Mouse (Mus musculus) heart, embryonic 10.5 days (tissue): ENCODE measurements around the gene Fshr. TPM values are rescaled to one million over a fixed set of nuclear protein-coding genes. Genes with fewer than 3 reads are reported as not detected.

Experiments used
- DNase-seq: peaks from one replicate; pipeline ENCODE4 v3.0.0-alpha.2; 2017; ENCODE audit warnings: low spot score
- H3K27ac ChIP-seq: fragments of 300-500 bp; sonication (generic); 2 replicates; pipeline ENCODE4 v1.5.1; 2016; ENCODE audit warnings: mild to moderate bottlenecking
- H3K27me3 ChIP-seq: fragments of 300-500 bp; sonication (generic); 2 replicates; pipeline ENCODE4 v1.6.1; 2016; ENCODE audit warnings: mild to moderate bottlenecking; ENCODE audit not compliant: poor library complexity, insufficient read depth, severe bottlenecking
- H3K36me3 ChIP-seq: fragments of 300-500 bp; sonication (generic); 2 replicates; pipeline ENCODE4 v1.6.1; 2016; ENCODE audit warnings: mild to moderate bottlenecking, moderate library complexity
- H3K4me1 ChIP-seq: fragments of 300-500 bp; sonication (generic); 2 replicates; pipeline ENCODE4 v1.6.1; 2016; ENCODE audit warnings: mild to moderate bottlenecking
- H3K4me3 ChIP-seq: fragments of 300-500 bp; sonication (generic); 2 replicates; pipeline ENCODE4 v1.5.1; 2016; ENCODE audit warnings: mild to moderate bottlenecking, moderate library complexity
- H3K9me3 ChIP-seq: fragments of 300-500 bp; sonication (generic); 2 replicates; pipeline ENCODE4 v1.6.1; 2016; ENCODE audit warnings: mild to moderate bottlenecking, moderate library complexity
- WGBS: fragments of 180-500 bp; shearing (Covaris S2); methylation state at CpG from one replicate; pipeline ENCODE4 v1.1.7; 2016; 5-methylcytosine and 5-hydroxymethylcytosine counted together
- polyA plus RNA-seq: library from polyadenylated mRNA; unstranded; fragments of >200 nt; fragmentation: Nextera tagmentation; extraction: Ambion mirVana; gene quantifications from 2 replicates; pipeline ENCODE4 v1.2.1, GENCODE M21; 2016

The Fshr gene
- polyA plus RNA-seq, 1 experiment from 2014 or later: not detected

DNA sequence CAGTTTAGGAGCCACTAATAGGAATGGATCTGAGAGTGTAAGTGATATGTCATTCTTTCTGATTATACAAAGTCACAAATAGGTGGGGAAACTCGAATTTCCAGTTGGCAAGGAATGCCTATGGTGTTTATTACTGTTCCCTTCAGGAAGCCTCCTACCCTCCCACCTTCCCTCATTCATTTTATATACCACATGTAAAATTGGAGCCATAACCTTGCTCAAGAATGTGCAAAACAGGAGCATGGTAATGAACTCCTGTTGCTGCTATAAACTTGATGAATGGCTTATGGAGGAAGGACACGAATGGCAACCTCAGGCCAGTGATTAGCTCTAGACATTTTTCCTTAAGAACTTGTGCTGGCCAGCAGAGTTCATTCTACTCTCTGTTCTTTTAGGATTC lies 117.6 kb downstream of the Fshr start:
- Histone ChIP-seq H3K27ac (no peak overlapping the region), H3K36me3 (no peaks in the 10 kb centered on the region), H3K4me3 (no peak overlapping the region), H3K27me3 (no peaks in the 10 kb centered on the region), H3K4me1 (no peaks in the 10 kb centered on the region), H3K9me3 (no peaks in the 10 kb centered on the region)
- no peak for DNase-seq
- 63% methylated on average over 2 of the region's 2 CpGs for WGBS

DNA sequence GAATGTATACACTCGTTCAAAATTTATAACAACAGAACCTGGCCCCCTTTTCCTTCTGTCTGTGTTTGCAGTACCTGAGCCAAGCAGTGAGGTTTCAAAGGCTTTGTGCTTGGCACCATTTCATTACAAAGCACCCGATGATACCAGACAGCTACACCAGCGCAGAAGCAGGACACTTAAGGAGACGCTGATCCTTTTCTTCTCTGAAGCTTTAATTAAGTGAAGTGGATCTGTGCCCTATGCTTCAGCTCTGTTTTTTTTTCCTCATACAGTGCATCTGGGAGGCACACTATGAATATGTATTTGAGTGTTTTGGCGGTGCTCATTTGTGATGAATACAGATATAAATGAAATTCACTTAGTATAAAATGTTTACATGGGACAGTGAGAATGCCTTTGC lies 120.8 kb downstream of the Fshr start:
- Histone ChIP-seq H3K36me3 (no peaks in the 10 kb centered on the region), H3K27me3 (no peaks in the 10 kb centered on the region), H3K27ac (no peak overlapping the region), H3K4me3 (no peak overlapping the region), H3K4me1 (no peaks in the 10 kb centered on the region), H3K9me3 (no peaks in the 10 kb centered on the region)
- WGBS: 77% methylated on average over 5 of the region's 5 CpGs
- DNase-seq: no peak

DNA sequence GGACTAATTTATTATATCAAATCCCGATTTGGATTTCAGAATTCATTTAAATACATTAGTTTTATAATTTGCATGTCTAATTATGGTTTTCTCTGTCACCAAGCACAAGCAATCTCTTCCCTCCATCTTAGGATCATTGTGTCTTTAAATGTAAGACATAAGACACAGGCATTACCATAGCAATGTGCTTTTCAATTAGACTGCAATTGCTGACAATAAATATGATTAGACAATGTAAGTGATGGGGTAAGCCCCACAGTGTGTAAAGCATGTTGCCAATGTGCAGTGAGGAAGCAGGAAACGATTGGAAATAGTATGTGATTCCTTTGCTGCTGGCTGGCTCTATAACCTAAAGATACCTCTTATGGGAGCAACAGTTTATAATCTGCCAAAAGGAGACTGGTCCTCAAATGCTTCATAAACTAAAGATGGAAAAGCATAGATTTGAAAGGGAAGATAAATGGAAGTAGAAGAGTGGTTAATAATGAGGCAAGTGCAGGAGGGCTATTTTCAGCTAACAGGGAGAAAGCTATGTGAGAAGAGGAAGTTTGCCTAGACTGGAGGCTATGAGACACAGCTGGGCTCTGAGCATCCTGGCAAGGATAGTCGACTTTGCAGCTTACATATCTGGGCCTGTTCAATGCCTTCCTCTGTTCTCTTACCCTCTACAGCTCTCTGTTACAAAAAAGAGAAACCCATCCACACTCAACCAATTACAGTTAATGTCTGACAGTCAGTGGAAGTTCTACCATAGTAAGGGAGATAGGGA lies 136.0 kb downstream of the Fshr start:
- Histone ChIP-seq H3K4me1 (no peaks in the 10 kb centered on the region), H3K36me3 (no peaks in the 10 kb centered on the region), H3K9me3 (no peaks in the 10 kb centered on the region), H3K27me3 (no peaks in the 10 kb centered on the region), H3K4me3 (no peak overlapping the region), H3K27ac (no peak overlapping the region)
- WGBS: 64% methylated on average over 3 of the region's 3 CpGs
- DNase-seq: no peak

DNA sequence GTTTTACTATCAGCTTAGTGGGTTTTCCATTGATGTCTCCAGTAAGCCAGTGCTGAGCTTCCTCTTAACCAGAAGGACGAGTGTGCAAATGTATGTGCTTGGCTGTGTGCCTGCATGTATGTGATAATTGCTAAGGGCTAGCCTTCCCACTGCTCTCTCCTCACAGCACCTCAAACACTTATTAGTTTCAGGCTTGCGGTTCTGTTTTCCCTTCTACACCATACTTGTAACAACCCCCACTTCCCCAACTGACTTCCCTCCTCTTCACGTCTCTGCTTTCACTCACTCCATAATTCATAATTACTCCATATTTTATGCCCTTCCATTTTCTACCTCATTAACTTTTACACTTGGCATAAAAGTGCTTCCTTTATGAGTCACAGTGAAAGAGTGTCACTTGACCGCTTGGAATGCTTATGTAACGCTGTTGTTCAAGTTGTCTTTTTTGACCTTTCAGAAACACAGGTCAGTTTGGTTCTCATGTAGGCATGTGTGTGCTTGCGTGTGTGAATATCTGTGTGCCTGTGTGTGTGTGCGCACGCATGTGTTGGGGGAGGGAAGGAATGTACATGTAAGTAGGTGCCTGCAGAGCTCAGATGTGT lies 138.0 kb downstream of the Fshr start:
- Histone ChIP-seq H3K4me1 (no peaks in the 10 kb centered on the region), H3K27me3 (no peaks in the 10 kb centered on the region), H3K36me3 (no peaks in the 10 kb centered on the region), H3K27ac (no peak overlapping the region), H3K9me3 (no peaks in the 10 kb centered on the region), H3K4me3 (no peak overlapping the region)
- DNase-seq: no peak
- 87% methylated on average over 8 of the region's 8 CpGs for WGBS

DNA sequence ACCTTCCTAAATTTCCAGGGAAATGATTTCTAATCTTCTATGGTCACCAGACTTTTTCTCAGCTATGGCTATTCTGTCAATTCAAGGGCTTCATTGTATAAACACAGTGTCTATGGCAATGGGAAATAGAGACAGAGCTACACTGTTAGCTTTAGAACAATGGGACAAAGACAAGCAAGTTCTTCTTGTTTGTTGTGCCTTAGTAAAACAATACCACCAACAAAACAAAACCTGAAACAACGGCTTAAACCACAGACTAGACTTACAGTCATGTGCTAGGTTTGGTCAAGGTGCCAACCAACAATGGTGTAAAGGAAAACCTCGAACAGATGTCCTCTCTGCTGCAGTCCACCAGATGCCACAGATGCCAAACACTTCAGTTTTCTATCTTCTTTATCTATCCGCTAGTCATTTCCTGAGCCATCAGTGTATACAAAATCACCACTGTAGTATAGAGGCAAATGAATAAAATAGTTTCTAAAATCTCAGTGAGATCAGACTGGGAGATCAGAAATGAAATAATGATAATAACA lies 149.4 kb downstream of the Fshr start:
- H3K4me3 ChIP-seq: no peak overlapping the region
- H3K27ac ChIP-seq: no peak overlapping the region
- H3K27me3 ChIP-seq: no peaks in the 10 kb centered on the region
- no peaks in the 10 kb centered on the region for H3K36me3 ChIP-seq
- no peak for DNase-seq
- WGBS: 68% methylated on average over 3 of the region's 3 CpGs
- H3K4me1 ChIP-seq: no peaks in the 10 kb centered on the region
- no peaks in the 10 kb centered on the region for H3K9me3 ChIP-seq

DNA sequence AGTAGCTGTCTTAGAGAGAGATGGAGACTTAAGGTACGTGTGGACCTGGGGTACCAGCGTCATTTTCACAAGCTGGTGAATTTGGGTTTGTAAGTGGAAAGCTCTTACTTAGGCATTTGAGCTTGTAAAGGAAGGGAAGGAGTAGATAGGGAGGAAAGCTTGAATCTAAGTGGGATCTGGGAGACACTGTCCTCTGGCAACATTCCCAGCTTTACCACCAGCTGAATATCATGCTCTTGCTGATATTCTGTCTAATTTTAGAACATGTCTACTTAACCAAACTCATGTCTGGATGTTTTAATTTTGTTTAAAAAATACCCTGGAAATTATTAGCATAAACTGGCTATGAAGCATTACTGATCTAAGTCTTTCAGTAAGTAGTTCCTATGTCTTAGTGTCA lies 151.4 kb downstream of the Fshr start:
- H3K27ac ChIP-seq: no peak overlapping the region
- no peaks in the 10 kb centered on the region for H3K36me3 ChIP-seq
- no peaks in the 10 kb centered on the region for H3K27me3 ChIP-seq
- DNase-seq: no peak
- no peaks in the 10 kb centered on the region for H3K4me1 ChIP-seq
- 73% methylated on average over 2 of the region's 2 CpGs for WGBS
- no peaks in the 10 kb centered on the region for H3K9me3 ChIP-seq
- H3K4me3 ChIP-seq: no peak overlapping the region

DNA sequence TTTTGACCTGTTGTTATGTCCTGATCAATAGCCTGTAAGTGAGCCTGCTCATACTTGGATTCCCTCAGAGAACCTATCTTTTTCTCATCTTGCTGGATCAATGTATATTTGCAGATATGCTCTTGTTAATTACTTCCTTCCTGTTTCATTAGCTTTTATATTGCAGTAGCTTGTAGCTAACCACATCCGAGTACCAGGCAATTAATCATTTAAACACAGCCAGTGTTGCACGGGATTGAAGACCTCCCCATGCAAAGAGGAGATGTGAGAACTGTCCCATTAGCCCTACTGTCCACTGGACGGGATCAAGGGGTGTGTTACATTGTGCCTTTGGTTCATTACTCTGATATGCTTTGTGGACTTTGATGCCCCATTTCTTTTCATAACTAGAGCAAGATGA lies 154.5 kb downstream of the Fshr start:
- no peak overlapping the region for H3K4me3 ChIP-seq
- 69% methylated on average over 3 of the region's 3 CpGs for WGBS
- no peaks in the 10 kb centered on the region for H3K9me3 ChIP-seq
- no peaks in the 10 kb centered on the region for H3K36me3 ChIP-seq
- no peak overlapping the region for H3K27ac ChIP-seq
- H3K27me3 ChIP-seq: no peaks in the 10 kb centered on the region
- DNase-seq: no peak
- H3K4me1 ChIP-seq: no peaks in the 10 kb centered on the region

DNA sequence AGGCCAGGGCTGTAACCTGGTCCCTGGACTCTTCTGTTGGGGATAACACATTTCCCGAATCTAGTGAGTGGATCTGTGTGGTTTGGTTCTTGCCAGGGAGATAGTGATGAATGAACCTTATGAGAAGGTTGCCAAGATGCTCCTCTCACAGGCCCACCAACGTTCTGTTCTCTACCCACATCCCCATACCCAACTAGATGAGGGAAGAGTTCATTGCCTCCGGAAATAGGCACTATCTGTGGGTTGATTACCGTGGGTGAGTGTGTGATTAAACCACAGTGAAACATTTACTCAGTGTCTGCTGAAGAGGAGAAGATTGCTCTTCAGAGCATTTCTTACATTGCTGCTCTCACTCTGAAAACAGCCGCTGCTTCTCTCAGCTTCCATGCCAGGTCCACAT lies 163.8 kb downstream of the Fshr start:
- WGBS: 76% methylated on average over 5 of the region's 5 CpGs
- no peak for DNase-seq
- Histone ChIP-seq H3K9me3 (no peaks in the 10 kb centered on the region), H3K4me1 (no peaks in the 10 kb centered on the region), H3K4me3 (no peak overlapping the region), H3K27ac (no peak overlapping the region), H3K27me3 (no peaks in the 10 kb centered on the region), H3K36me3 (no peaks in the 10 kb centered on the region)

DNA sequence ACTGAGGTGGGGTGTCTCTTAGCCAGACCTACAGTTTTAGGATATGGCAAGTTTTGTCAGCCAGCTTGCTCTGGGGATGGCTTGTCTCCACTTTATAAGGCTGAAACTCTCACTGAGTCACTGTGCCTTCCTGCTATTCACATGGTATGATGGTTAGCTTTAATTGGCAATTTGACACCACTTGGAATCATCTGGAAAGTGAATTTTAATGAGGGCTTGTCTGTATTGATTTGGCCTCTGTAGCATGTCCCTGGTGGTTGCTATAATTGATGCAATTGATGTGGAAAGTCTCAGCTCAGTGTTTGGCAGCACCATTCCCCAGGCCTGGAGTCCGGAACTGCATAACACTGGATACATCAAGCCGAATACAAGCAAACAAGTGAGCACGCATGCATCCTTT lies 164.4 kb downstream of the Fshr start:
- H3K9me3 ChIP-seq: no peaks in the 10 kb centered on the region
- H3K36me3 ChIP-seq: no peaks in the 10 kb centered on the region
- 97% methylated on average over 3 of the region's 3 CpGs for WGBS
- H3K27ac ChIP-seq: no peak overlapping the region
- H3K4me3 ChIP-seq: no peak overlapping the region
- no peak for DNase-seq
- H3K27me3 ChIP-seq: no peaks in the 10 kb centered on the region
- no peaks in the 10 kb centered on the region for H3K4me1 ChIP-seq

DNA sequence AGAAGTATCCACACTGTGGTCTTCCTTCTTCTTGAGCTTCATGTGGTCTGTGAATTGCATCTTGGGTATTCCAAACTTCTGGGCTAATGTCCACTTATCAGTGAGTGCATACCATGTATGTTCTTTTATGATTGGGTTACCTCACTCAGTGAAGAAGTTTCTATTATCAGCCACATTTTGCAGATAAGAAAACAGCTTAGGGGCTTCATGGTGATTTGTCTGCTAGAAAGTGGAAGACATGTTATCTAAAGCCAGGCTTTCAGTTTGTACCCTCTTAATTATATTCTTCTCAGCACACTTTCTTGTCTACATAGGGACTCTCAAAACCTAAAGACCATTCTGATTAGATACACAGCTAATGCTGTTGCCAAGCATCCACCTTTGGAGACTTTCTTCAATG lies 165.8 kb downstream of the Fshr start:
- H3K4me3 ChIP-seq: no peak overlapping the region
- no peaks in the 10 kb centered on the region for H3K27me3 ChIP-seq
- no peak overlapping the region for H3K27ac ChIP-seq
- no peaks in the 10 kb centered on the region for H3K4me1 ChIP-seq
- no peak for DNase-seq
- H3K9me3 ChIP-seq: no peaks in the 10 kb centered on the region
- H3K36me3 ChIP-seq: no peaks in the 10 kb centered on the region

DNA sequence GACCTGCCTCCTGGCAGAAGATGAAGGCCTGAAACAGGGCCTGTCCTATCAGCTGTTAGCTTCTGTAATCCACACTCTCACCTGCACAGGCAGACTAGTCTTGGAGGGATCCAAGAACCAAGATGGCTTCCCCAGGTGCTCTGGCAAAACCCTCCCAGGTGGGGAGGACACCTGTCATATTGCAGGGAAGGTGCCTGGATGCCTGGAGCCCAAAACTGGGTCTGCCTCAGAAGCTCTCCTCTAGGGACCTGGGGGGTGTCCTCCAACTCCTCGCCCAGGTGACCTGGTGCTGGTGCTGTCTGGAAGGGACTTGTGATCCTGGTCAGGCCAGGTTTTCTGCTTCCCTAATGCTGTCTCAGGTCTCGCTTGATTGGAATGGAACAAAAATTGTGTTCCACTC lies 167.5 kb downstream of the Fshr start:
- no peak for DNase-seq
- Histone ChIP-seq H3K27ac (no peak overlapping the region), H3K36me3 (no peaks in the 10 kb centered on the region), H3K9me3 (no peaks in the 10 kb centered on the region), H3K4me3 (no peak overlapping the region), H3K27me3 (no peaks in the 10 kb centered on the region), H3K4me1 (no peaks in the 10 kb centered on the region)
- WGBS: 89% methylated on average over 2 of the region's 2 CpGs

DNA sequence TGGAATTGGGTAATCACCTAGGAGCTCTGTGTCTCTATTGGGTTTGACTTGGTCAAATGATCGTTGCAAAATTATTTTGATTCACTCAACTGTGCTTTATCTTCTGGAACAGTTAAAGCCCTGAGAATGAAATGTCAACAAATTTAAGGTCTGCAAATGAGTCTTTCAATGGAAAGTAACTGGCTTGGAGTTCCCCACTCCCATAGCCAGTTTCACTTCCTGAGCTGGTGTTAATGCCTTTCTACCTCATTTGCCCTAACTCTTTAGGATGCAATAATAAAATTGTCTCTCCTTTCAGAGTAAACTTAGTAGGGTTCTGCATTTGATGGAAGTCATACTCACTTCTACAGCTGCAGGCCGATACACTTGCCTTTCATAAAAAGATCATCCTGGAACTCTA lies 181.0 kb downstream of the Fshr start:
- no peak overlapping the region for H3K4me3 ChIP-seq
- DNase-seq: no peak
- H3K27me3 ChIP-seq: no peaks in the 10 kb centered on the region
- WGBS: 91% methylated on average over 2 of the region's 2 CpGs
- no peaks in the 10 kb centered on the region for H3K36me3 ChIP-seq
- no peaks in the 10 kb centered on the region for H3K9me3 ChIP-seq
- no peak overlapping the region for H3K27ac ChIP-seq
- H3K4me1 ChIP-seq: no peaks in the 10 kb centered on the region

DNA sequence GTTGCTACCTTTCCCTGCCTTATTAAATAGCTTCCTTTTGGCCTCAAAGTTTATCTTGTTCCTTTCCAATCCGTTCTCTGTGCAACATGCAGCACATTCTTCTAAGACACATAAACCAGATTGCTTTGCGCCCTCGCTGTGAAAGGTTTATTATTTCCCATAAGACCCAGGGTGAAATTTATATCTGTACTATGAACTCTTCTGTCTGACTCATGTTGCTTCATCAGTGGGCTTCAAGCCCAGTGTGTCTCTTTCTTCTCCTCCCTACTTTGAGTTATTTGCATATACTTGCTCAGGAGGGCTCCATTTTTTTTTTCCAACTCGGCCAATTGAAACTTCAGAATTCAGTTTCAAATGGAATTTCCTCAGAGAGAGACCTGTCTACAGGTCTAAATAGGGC lies 183.5 kb downstream of the Fshr start:
- 75% methylated on average over 4 of the region's 4 CpGs for WGBS
- H3K4me3 ChIP-seq: no peak overlapping the region
- H3K27ac ChIP-seq: no peak overlapping the region
- no peaks in the 10 kb centered on the region for H3K36me3 ChIP-seq
- H3K27me3 ChIP-seq: no peaks in the 10 kb centered on the region
- no peaks in the 10 kb centered on the region for H3K4me1 ChIP-seq
- no peak for DNase-seq
- H3K9me3 ChIP-seq: no peaks in the 10 kb centered on the region

DNA sequence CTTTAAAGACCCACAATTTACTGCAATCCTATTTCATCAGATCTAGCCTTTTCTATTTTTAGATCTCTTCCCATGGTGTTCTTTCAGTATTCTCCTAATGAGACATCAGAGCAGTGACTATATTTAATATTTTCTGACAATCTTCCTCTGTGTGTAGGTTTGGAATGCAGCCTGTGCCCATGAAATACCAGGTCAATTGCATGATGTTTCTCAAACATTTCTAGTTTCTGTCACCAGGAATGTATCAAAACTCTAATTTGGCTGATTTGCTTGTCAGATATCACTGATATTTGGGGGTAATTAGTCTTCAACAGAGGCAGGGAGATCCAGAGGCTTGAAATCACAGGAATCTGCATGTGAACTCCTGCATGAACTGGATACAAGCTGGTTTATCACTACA lies 186.8 kb downstream of the Fshr start:
- no peak for DNase-seq
- Histone ChIP-seq H3K27me3 (no peaks in the 10 kb centered on the region), H3K4me3 (no peak overlapping the region), H3K4me1 (no peaks in the 10 kb centered on the region), H3K9me3 (no peaks in the 10 kb centered on the region), H3K36me3 (no peaks in the 10 kb centered on the region), H3K27ac (no peak overlapping the region)
